Mouse (Mus musculus): ENCODE measurements around the gene Ypel2. TPM values are rescaled to one million over a fixed set of nuclear protein-coding genes. Genes with fewer than 3 reads are reported as not detected.
A peak's percentile ranks its signal among the peaks of the same experiment; 100 is the strongest.

The Ypel2 gene
- polyA plus RNA-seq, 1 experiment = 21.6 TPM

DNA sequence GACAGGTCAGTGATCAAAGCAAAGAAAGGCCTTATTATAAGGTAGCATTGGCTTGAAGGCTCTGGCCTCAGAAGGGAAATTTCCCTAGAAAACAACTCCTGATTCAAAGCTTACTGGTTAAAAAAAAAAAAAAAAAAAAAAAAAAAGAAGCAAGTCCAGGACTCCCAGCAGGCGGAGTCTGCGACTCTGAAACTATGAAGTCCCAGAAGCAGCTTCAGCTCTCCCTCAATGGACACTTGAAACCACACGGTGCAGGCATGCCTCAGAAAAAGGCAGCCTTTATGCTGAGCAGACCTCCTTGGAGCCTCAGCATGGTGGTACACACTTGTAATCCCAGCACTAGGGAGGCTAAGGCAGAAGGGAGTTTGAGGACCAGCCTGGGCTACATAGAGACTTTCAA, 97.9 kb downstream of the Ypel2 start:
- DNase-seq (ENCODE audit: low spot score) = no peak

DNA sequence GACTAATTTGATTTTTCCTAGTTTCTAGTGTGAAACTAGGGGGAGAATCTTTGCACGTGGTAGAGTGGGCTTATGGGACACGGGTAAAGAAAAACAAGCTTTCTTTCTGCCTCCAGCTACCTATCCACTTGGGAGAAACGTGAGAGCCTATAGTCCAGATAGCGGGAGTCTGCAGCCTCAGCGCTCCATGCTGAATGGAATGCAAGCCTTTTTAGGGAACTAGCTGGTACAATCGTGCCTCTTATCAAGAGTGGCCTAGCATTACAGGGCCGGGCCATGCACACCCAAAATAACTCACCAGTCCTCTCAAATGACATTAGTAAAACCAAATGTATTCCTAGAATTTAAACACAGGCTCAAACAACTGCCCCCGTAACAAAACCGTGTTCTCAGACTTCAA, 98.4 kb downstream of the Ypel2 start:
- no peak for DNase-seq (ENCODE audit: low spot score)

DNA sequence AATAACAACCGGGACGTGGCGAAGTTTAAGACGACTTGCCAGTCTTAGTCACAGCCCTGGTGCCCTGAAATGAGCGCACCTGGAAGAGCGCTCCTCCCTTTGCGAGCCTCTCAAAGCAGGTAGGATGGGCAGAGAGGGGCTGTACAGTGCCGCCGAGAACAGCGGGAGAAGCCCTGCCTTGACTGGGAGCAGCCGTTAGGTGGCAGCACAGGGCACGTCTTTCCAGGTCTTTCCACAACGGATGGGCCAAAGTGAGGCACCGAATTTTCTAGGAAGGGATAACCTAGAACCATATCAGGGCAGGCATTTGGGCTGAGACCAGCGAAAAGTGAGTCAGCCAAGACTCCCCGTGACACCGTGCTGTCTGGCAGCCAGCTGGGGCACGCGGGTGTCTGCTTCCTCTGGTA, 99.3 kb downstream of the Ypel2 start:
- peak; percentile 68 for DNase-seq (ENCODE audit: low spot score)

DNA sequence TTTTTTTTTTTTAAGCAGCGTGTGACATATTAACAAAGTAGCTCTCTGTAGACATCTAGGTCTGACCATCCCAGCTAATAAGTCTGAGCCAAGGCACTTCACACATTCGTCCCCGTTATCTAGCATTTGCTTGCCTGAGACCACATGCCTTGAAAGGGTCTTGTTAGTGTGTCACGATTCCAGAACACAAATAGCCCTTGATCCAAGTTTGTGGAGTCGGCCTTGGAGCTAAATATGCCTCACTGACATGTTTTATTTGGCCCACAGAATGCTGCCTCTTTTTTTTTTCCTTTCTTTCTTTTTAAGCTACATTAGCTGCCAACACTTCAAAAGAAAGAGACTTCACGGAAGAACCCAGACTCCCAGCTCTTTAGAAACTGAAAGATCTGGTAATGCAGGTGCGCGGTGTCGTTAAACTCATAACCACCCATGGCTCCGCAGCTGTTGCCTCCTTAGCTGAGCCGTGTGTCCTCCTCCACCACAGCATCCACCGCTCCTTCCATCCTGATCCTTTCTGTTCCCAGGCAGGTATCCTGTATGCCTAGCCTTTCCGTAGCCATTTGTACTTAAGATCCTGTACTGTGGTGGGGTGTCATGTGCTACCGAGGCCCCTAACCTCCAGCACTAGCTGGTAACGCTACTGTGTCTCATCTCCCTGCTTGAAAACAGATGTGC, 100.4 kb downstream of the Ypel2 start:
- no peak for DNase-seq (ENCODE audit: low spot score)

Other genes with a start within 250 kb of the Ypel2 start
- 193 and 196 TPM in 2 replicates for gene Cltc, start 236.1 kb downstream of the Ypel2 start, polyA plus RNA-seq (2012; rRNA removed)
- 30.2 and 31.9 TPM in 2 replicates for gene Dhx40, start 186.0 kb downstream of the Ypel2 start, polyA plus RNA-seq (2012; rRNA removed)
- 16.5 and 17.5 TPM in 2 replicates for gene Gdpd1, start 80.4 kb upstream of the Ypel2 start, polyA plus RNA-seq (2012; rRNA removed)
- 11.4 and 13.8 TPM in 2 replicates for gene Smg8, start 93.1 kb upstream of the Ypel2 start, polyA plus RNA-seq (2012; rRNA removed)
- gene Prr11, start 115.0 kb upstream of the Ypel2 start, polyA plus RNA-seq (2012; rRNA removed) = 0.87 and 0.94 TPM in 2 replicates
- 12.1 and 14.9 TPM in 2 replicates for gene Ska2, start 115.5 kb upstream of the Ypel2 start, polyA plus RNA-seq (2012; rRNA removed)
- 7.1 and 9.6 TPM in 2 replicates for gene Trim37, start 133.4 kb upstream of the Ypel2 start, polyA plus RNA-seq (2012; rRNA removed)